Mouse (Mus musculus): ENCODE results near the gene Dclk1.

DNA sequence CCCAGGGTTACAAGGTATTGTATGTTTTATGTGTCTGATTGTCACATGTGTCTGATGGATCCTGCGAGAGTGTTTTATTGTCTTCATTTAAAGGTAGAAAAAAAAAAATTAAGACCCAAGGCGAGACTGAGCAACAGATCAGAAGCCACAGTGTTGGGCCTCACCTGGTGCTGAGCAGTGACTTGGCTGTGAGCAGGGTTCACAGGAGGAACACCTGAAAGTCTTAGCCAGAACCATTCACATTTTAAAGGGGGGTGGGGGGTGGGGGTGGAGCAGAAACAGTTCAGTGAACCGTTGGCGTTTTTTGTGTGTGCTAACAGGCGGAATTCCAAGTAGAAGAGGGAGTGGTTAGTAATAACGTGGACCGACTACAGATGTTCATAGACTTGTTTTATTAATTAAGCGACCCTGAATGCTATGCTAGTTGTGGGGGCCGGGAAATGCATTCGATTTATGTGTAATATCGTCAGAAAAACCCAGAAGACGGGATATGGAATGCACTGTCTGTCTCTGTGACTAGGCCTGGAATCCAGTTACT lies 345.3 kb downstream of the Dclk1 start:
- TF ChIP-seq POLR2A (IDR thresholded peaks at IDR 0.05; ENCODE audit: low read depth, low read length): no peak
- no peak for TF ChIP-seq CTCF (conservative IDR thresholded peaks at IDR 0.05; ENCODE audit: insufficient read depth, insufficient read length, low read depth, low read length)

Data from kidney, adult 2 months (tissue).